Mouse (Mus musculus) intestine, postnatal 0 days (tissue): Measurements from ENCODE around the gene Bnip2. TPM values are rescaled to one million over a fixed set of nuclear protein-coding genes. Genes with fewer than 3 reads are reported as not detected.

Experiments
- ATAC-seq: fragments of 200-750 bp; cut with Nextera tagmentation; 2 replicates; pipeline ENCODE4 v1.8.0; 2017; ENCODE audit warnings: mild to moderate bottlenecking, moderate TSS enrichment, moderate library complexity
- H3K27ac ChIP-seq: fragments of 300-500 bp; sonication (generic); 2 replicates; pipeline ENCODE4 v1.5.1; 2014; ENCODE audit warnings: mild to moderate bottlenecking, low read depth, low read length, moderate library complexity
- H3K27me3 ChIP-seq: fragments of 300-500 bp; sonication (generic); replicated peaks from 2 replicates; pipeline ENCODE4 v1.6.1; 2014; ENCODE audit warnings: low read length, mixed read lengths; ENCODE audit not compliant: control insufficient read depth, insufficient read depth
- H3K36me3 ChIP-seq: fragments of 300-500 bp; sonication (generic); 2 replicates; pipeline ENCODE4 v1.6.1; 2014; ENCODE audit warnings: mild to moderate bottlenecking, moderate library complexity; ENCODE audit not compliant: control insufficient read depth, insufficient read depth
- H3K4me1 ChIP-seq: fragments of 300-500 bp; sonication (generic); replicated peaks from 2 replicates; pipeline ENCODE4 v1.6.1; 2014; ENCODE audit warnings: antibody characterized with exemption, low read length, mixed read lengths; ENCODE audit not compliant: control insufficient read depth, insufficient read depth
- H3K4me2 ChIP-seq: fragments of 300-500 bp; sonication (generic); replicated peaks from 2 replicates; pipeline ENCODE4 v1.6.1; 2014; ENCODE audit warnings: low read depth, mild to moderate bottlenecking, moderate library complexity
- H3K4me3 ChIP-seq: fragments of 300-500 bp; sonication (generic); 2 replicates; pipeline ENCODE4 v1.5.1; 2014; ENCODE audit warnings: low read depth, low read length
- H3K9ac ChIP-seq: fragments of 300-500 bp; sonication (generic); 2 replicates; pipeline ENCODE4 v1.6.1; 2014; ENCODE audit warnings: mild to moderate bottlenecking, low read depth, low read length
- H3K9me3 ChIP-seq: fragments of 300-500 bp; sonication (generic); 2 replicates; pipeline ENCODE4 v1.6.1; 2016; ENCODE audit warnings: mixed run types; ENCODE audit not compliant: control insufficient read depth
- CTCF ChIP-seq: sonication (generic); IDR thresholded peaks from 2 replicates; pipeline ENCODE4 v1.5.1; 2016; ENCODE audit warnings: low read depth, mild to moderate bottlenecking, control low read depth, antibody characterized with exemption, moderate library complexity
- WGBS: fragments of 180-500 bp; shearing (Covaris S2); extraction: QIAGEN DNeasy Blood & Tissue Kit; methylation state at CpG from one replicate; pipeline ENCODE4 v1.1.7; 2014; 5-methylcytosine and 5-hydroxymethylcytosine counted together
- polyA plus RNA-seq: library from polyadenylated mRNA; unstranded; fragments of >200 nt; fragmentation: Nextera tagmentation; extraction: Ambion mirVana; gene quantifications from 2 replicates; pipeline ENCODE4 v1.2.1, GENCODE M21; 2015

The Bnip2 gene
- polyA plus RNA-seq, 1 experiment from 2014 or later = 38.0 TPM

- no peak overlapping the region for H3K4me3 ChIP-seq
- H3K27me3 ChIP-seq = no peaks in the 10 kb centered on the region
- no peak for TF ChIP-seq CTCF
- peaks cover 36% of the 10 kb centered on the region for H3K36me3 ChIP-seq
- no peak overlapping the region for H3K27ac ChIP-seq
- H3K9ac ChIP-seq = no peak overlapping the region
- no peaks in the 10 kb centered on the region for H3K9me3 ChIP-seq
- no peak overlapping the region for H3K4me2 ChIP-seq
- H3K4me1 ChIP-seq = no peaks in the 10 kb centered on the region
- whole genome bisulfite sequencing = 88% methylated on average over 14 of the region's 14 CpGs
- ATAC-seq = no peak
These were observed 18.4 kb downstream of the Bnip2 start for GRCm38 (mm10) chr9:70007506-70008248.

- WGBS = 86% methylated on average over 8 of the region's 8 CpGs
- peaks cover 21% of the 10 kb centered on the region for H3K36me3 ChIP-seq
These were observed 20.6 kb downstream of the Bnip2 start for GRCm38 (mm10) chr9:70009754-70010304.

GRCm38 (mm10) chr9:70010781-70011473 is 21.7 kb downstream of the Bnip2 start:
- no peak for TF ChIP-seq CTCF
- H3K9me3 ChIP-seq = no peaks in the 10 kb centered on the region
- no peak overlapping the region for H3K27ac ChIP-seq
- no peak for ATAC-seq
- H3K4me2 ChIP-seq = no peak overlapping the region
- no peaks in the 10 kb centered on the region for H3K27me3 ChIP-seq
- WGBS = 88% methylated on average over 5 of the region's 5 CpGs
- H3K4me3 ChIP-seq = no peak overlapping the region
- H3K9ac ChIP-seq = no peak overlapping the region
- H3K4me1 ChIP-seq = no peaks in the 10 kb centered on the region; the same call in 1 of the 2 replicates
- H3K36me3 ChIP-seq = peaks cover 18% of the 10 kb centered on the region

More at GRCm38 (mm10) chr9:70009754-70010304, 20.6 kb downstream of the Bnip2 start:
- Histone ChIP-seq H3K9me3 (no peaks in the 10 kb centered on the region), H3K27ac (no peak overlapping the region), H3K4me1 (no peaks in the 10 kb centered on the region; the same call in 1 of the 2 replicates), H3K4me3 (no peak overlapping the region), H3K27me3 (no peaks in the 10 kb centered on the region), H3K4me2 (no peak overlapping the region), H3K9ac (no peak overlapping the region)
- ATAC-seq = no peak
- TF ChIP-seq CTCF = no peak

- 60% methylated on average over 14 of the region's 14 CpGs for WGBS
- no peaks in the 10 kb centered on the region for H3K27me3 ChIP-seq
- no peak for TF ChIP-seq CTCF
- no peaks in the 10 kb centered on the region for H3K9me3 ChIP-seq
- 0 out of 2 replicates have a peak overlapping the region, but pooled peaks have one; percentile 31 for H3K27ac ChIP-seq
- peak; percentile 11; the same call in 1 of the 2 replicates for ATAC-seq
- H3K4me3 ChIP-seq = peak overlapping the region; percentile 91
- H3K4me2 ChIP-seq = peak overlapping the region; percentile 77
- no peaks in the 10 kb centered on the region; the same call in 1 of the 2 replicates for H3K4me1 ChIP-seq
- H3K9ac ChIP-seq = peak overlapping the region; percentile 91; the same call in 1 of the 2 replicates
- H3K36me3 ChIP-seq = peaks cover 18% of the 10 kb centered on the region
These were observed 22.5 kb downstream of the Bnip2 start for GRCm38 (mm10) chr9:70011537-70012407.

- ATAC-seq = peak; percentile 93
- peak within 1 kb of the TSS; percentile 89 for H3K27ac ChIP-seq
- no peaks in the 10 kb centered on the region for H3K9me3 ChIP-seq
- peak within 1 kb of the TSS; percentile 77 for H3K4me2 ChIP-seq
- H3K36me3 ChIP-seq = peaks cover 18% of the 10 kb centered on the region
- H3K27me3 ChIP-seq = no peaks in the 10 kb centered on the region
- WGBS = 0% methylated on average over 57 of the region's 57 CpGs
- TF ChIP-seq CTCF = no peak
- peak within 1 kb of the TSS; percentile 91 for H3K4me3 ChIP-seq
- peak within 1 kb of the TSS; percentile 91 for H3K9ac ChIP-seq
- no peaks in the 10 kb centered on the region; the same call in 1 of the 2 replicates for H3K4me1 ChIP-seq
These were observed 23.2 kb downstream of the Bnip2 start, which contains the start of gene Gtf2a2 for GRCm38 (mm10) chr9:70012408-70012901. Gene Gtf2a2, plus strand, starts transcription at chr9:70012550.
